Mouse (Mus musculus): ENCODE measurements at regions not wholly inside any gene's neighbourhood (a gene's known extent, or its start where the extent isn't known, plus 50 kb on each side); places are given as distances from the start of the nearest gene placed in this dataset.

- CTCF ChIA-PET = no interaction called here
These were observed 190.1 kb upstream of the Cdyl start for GRCm38 (mm10) chr13:35469361-35470198.

- CTCF ChIA-PET = no interaction called here
These were observed 181.4 kb upstream of the Cdyl start for GRCm38 (mm10) chr13:35478226-35478625.

GRCm38 (mm10) chr13:35482340-35482739, 177.3 kb upstream of the Cdyl start:
- CTCF ChIA-PET = no interaction called here

- CTCF ChIA-PET = no interaction called here
These were observed 173.5 kb upstream of the Cdyl start for GRCm38 (mm10) chr13:35486125-35486524.

- CTCF ChIA-PET = no interaction called here
These were observed 159.9 kb upstream of the Cdyl start for GRCm38 (mm10) chr13:35499776-35500175.

GRCm38 (mm10) chr13:35500891-35501290, 158.7 kb upstream of the Cdyl start:
- CTCF ChIA-PET = no interaction called here

GRCm38 (mm10) chr13:35501351-35502146, 158.1 kb upstream of the Cdyl start:
- CTCF ChIA-PET = no interaction called here

- CTCF ChIA-PET = no interaction called here
These were observed 157.5 kb upstream of the Cdyl start for GRCm38 (mm10) chr13:35502147-35502522.

GRCm38 (mm10) chr13:35503362-35503821, 156.2 kb upstream of the Cdyl start:
- CTCF ChIA-PET = no interaction called here

GRCm38 (mm10) chr13:35507195-35507594, 152.4 kb upstream of the Cdyl start:
- CTCF ChIA-PET = no interaction called here

- CTCF ChIA-PET = no interaction called here
These were observed 147.6 kb upstream of the Cdyl start for GRCm38 (mm10) chr13:35512029-35512507.

- CTCF ChIA-PET = no interaction called here
These were observed 146.5 kb upstream of the Cdyl start for GRCm38 (mm10) chr13:35513120-35513519.

GRCm38 (mm10) chr13:35515291-35515690, 144.3 kb upstream of the Cdyl start:
- CTCF ChIA-PET = no interaction called here

- CTCF ChIA-PET = no interaction called here
These were observed 141.9 kb upstream of the Cdyl start for GRCm38 (mm10) chr13:35517692-35518091.

GRCm38 (mm10) chr13:35522272-35522671, 137.4 kb upstream of the Cdyl start:
- CTCF ChIA-PET = no interaction called here

- CTCF ChIA-PET = no interaction called here
These were observed 130.1 kb upstream of the Cdyl start for GRCm38 (mm10) chr13:35529577-35529976.

GRCm38 (mm10) chr13:35537106-35537505, 122.5 kb upstream of the Cdyl start:
- CTCF ChIA-PET = no interaction called here

GRCm38 (mm10) chr13:35537936-35538335, 121.7 kb upstream of the Cdyl start:
- CTCF ChIA-PET = no interaction called here

GRCm38 (mm10) chr13:35540433-35540832, 119.2 kb upstream of the Cdyl start:
- CTCF ChIA-PET = no interaction called here

GRCm38 (mm10) chr13:35541053-35541452, 118.6 kb upstream of the Cdyl start:
- CTCF ChIA-PET = no interaction called here

- CTCF ChIA-PET = no interaction called here
These were observed 95.6 kb upstream of the Cdyl start for GRCm38 (mm10) chr13:35564006-35564405.

GRCm38 (mm10) chr13:35581616-35582015, 78.0 kb upstream of the Cdyl start:
- CTCF ChIA-PET = no interaction called here

GRCm38 (mm10) chr13:35598003-35598402, 61.6 kb upstream of the Cdyl start:
- CTCF ChIA-PET = interaction anchor here (0.6 kb wide), 1 partner anchor 22 kb away, joined by 3 read pairs; no protein-coding TSS in a partner anchor
